Mouse (Mus musculus) intestine, embryonic 14.5 days (tissue): ENCODE results near the gene Msi2. TPM values are rescaled to one million over a fixed set of nuclear protein-coding genes. Genes with fewer than 3 reads are reported as not detected.
A peak's percentile ranks its signal among the peaks of the same experiment; 100 is the strongest.

Experiments used
- ATAC-seq: fragments of 200-750 bp; cut with Nextera tagmentation; replicated peaks from 2 replicates; pipeline ENCODE4 v1.8.0; 2017; ENCODE audit warnings: low read depth, moderate number of reproducible peaks, moderate TSS enrichment, moderate library complexity; ENCODE audit not compliant: low FRiP score, low TSS enrichment
- DNase-seq: peaks from one replicate; pipeline ENCODE4 v3.0.0-alpha.2; 2018; ENCODE audit warnings: low spot score
- H3K27ac ChIP-seq: fragments of 300-500 bp; sonication (generic); 2 replicates; pipeline ENCODE4 v1.5.1; 2014; ENCODE audit warnings: low read depth, mild to moderate bottlenecking, control low read depth
- H3K27me3 ChIP-seq: fragments of 300-500 bp; sonication (generic); replicated peaks from 2 replicates; pipeline ENCODE4 v1.6.1; 2014; ENCODE audit warnings: low read length, control low read depth; ENCODE audit not compliant: control insufficient read depth, insufficient read depth
- H3K36me3 ChIP-seq: fragments of 300-500 bp; sonication (generic); 2 replicates; pipeline ENCODE4 v1.6.1; 2014; ENCODE audit warnings: low read length, control low read depth; ENCODE audit not compliant: control insufficient read depth, insufficient read depth
- H3K4me1 ChIP-seq: fragments of 300-500 bp; sonication (generic); replicated peaks from 2 replicates; pipeline ENCODE4 v1.6.1; 2014; ENCODE audit warnings: low read length, control low read depth, mixed read lengths; ENCODE audit not compliant: control insufficient read depth, insufficient read depth
- H3K4me2 ChIP-seq: fragments of 300-500 bp; sonication (generic); 2 replicates; pipeline ENCODE4 v1.6.1; 2014; ENCODE audit warnings: low read length
- H3K4me3 ChIP-seq: fragments of 300-500 bp; sonication (generic); 2 replicates; pipeline ENCODE4 v1.5.1; 2014; ENCODE audit warnings: low read depth, low read length, control low read depth, mixed read lengths
- H3K9ac ChIP-seq: fragments of 300-500 bp; sonication (generic); 2 replicates; pipeline ENCODE4 v1.6.1; 2014; ENCODE audit warnings: mild to moderate bottlenecking, low read length
- H3K9me3 ChIP-seq: fragments of 300-500 bp; sonication (generic); 2 replicates; pipeline ENCODE4 v1.6.1; 2016; ENCODE audit warnings: low read length, control low read depth; ENCODE audit not compliant: control insufficient read depth
- WGBS: fragments of 180-500 bp; shearing (Covaris S2); extraction: QIAGEN DNeasy Blood & Tissue Kit; methylation state at CpG from one replicate; pipeline ENCODE4 v1.1.7; 2014; 5-methylcytosine and 5-hydroxymethylcytosine counted together
- polyA plus RNA-seq: library from polyadenylated mRNA; unstranded; fragments of >200 nt; fragmentation: Nextera tagmentation; extraction: Ambion mirVana; gene quantifications from 2 replicates; pipeline ENCODE4 v1.2.1, GENCODE M21; 2014

Msi2 gene
- polyA plus RNA-seq, 1 experiment from 2014 or later: 13.6 TPM

GRCm38 (mm10) chr11:88623671-88624070, 94.6 kb downstream of the Msi2 start:
- Histone ChIP-seq H3K4me1 (peaks cover 42% of the 10 kb centered on the region), H3K9ac (no peak overlapping the region), H3K4me3 (no peak overlapping the region), H3K4me2 (no peak overlapping the region), H3K9me3 (no peaks in the 10 kb centered on the region), H3K27ac (no peak overlapping the region), H3K27me3 (no peaks in the 10 kb centered on the region), H3K36me3 (no peaks in the 10 kb centered on the region)
- ATAC-seq (no peak), DNase-seq (no peak)
- WGBS: 73% methylated on average over 6 of the region's 6 CpGs

GRCm38 (mm10) chr11:88622496-88622895, 95.8 kb downstream of the Msi2 start:
- Histone ChIP-seq H3K4me3 (no peak overlapping the region), H3K4me2 (no peak overlapping the region), H3K36me3 (no peaks in the 10 kb centered on the region), H3K27ac (no peak overlapping the region), H3K9ac (no peak overlapping the region), H3K9me3 (no peaks in the 10 kb centered on the region), H3K27me3 (no peaks in the 10 kb centered on the region), H3K4me1 (peaks cover 54% of the 10 kb centered on the region)
- no peak for DNase-seq
- 44% methylated on average over 6 of the region's 6 CpGs for WGBS
- no peak for ATAC-seq

GRCm38 (mm10) chr11:88621789-88622188, 96.5 kb downstream of the Msi2 start:
- ATAC-seq (no peak), DNase-seq (no peak)
- Histone ChIP-seq H3K27ac (no peak overlapping the region), H3K27me3 (no peaks in the 10 kb centered on the region), H3K36me3 (no peaks in the 10 kb centered on the region), H3K9ac (no peak overlapping the region), H3K4me1 (peaks cover 55% of the 10 kb centered on the region), H3K4me3 (no peak overlapping the region), H3K9me3 (no peaks in the 10 kb centered on the region), H3K4me2 (no peak overlapping the region)
- WGBS: 66% methylated on average over 4 of the region's 4 CpGs

- H3K27me3 ChIP-seq: no peaks in the 10 kb centered on the region
- peaks cover 54% of the 10 kb centered on the region for H3K4me1 ChIP-seq
- ATAC-seq (0 out of 2 replicates have a peak, but pooled peaks have one; percentile 33), DNase-seq (no peak)
- no peak overlapping the region for H3K9ac ChIP-seq
- H3K9me3 ChIP-seq: no peaks in the 10 kb centered on the region
- no peak overlapping the region for H3K27ac ChIP-seq
- WGBS: 20% methylated on average over 15 of the region's 15 CpGs
- no peak overlapping the region for H3K4me2 ChIP-seq
- no peak overlapping the region for H3K4me3 ChIP-seq
- no peaks in the 10 kb centered on the region for H3K36me3 ChIP-seq
Measured at GRCm38 (mm10) chr11:88620158-88620973, 97.9 kb downstream of the Msi2 start.

- Histone ChIP-seq H3K27me3 (no peaks in the 10 kb centered on the region), H3K36me3 (no peaks in the 10 kb centered on the region), H3K9me3 (no peaks in the 10 kb centered on the region), H3K4me1 (peaks cover 56% of the 10 kb centered on the region), H3K9ac (no peak overlapping the region), H3K4me2 (no peak overlapping the region), H3K27ac (no peak overlapping the region), H3K4me3 (no peak overlapping the region)
- 61% methylated on average over 8 of the region's 9 CpGs for WGBS
- ATAC-seq: no peak
- DNase-seq: no peak
Measured at GRCm38 (mm10) chr11:88619468-88620157, 98.7 kb downstream of the Msi2 start.

- peaks cover 62% of the 10 kb centered on the region for H3K4me1 ChIP-seq
- H3K27me3 ChIP-seq: no peaks in the 10 kb centered on the region
- DNase-seq (no peak), ATAC-seq (no peak)
- H3K4me2 ChIP-seq: no peak overlapping the region
- 30% methylated on average over 9 of the region's 9 CpGs for WGBS
- no peaks in the 10 kb centered on the region for H3K36me3 ChIP-seq
- no peaks in the 10 kb centered on the region for H3K9me3 ChIP-seq
- H3K4me3 ChIP-seq: no peak overlapping the region
- H3K9ac ChIP-seq: no peak overlapping the region
- H3K27ac ChIP-seq: no peak overlapping the region
Measured at GRCm38 (mm10) chr11:88618732-88619309, 99.5 kb downstream of the Msi2 start.

GRCm38 (mm10) chr11:88618005-88618501, 100.3 kb downstream of the Msi2 start:
- no peak overlapping the region for H3K9ac ChIP-seq
- ATAC-seq: no peak
- H3K36me3 ChIP-seq: no peaks in the 10 kb centered on the region
- H3K4me3 ChIP-seq: no peak overlapping the region
- H3K4me1 ChIP-seq: peaks cover 64% of the 10 kb centered on the region
- H3K9me3 ChIP-seq: no peaks in the 10 kb centered on the region
- 0 out of 2 replicates have a peak overlapping the region, but pooled peaks have one; percentile 1 for H3K4me2 ChIP-seq
- H3K27ac ChIP-seq: no peak overlapping the region
- WGBS: 45% methylated on average over 16 of the region's 16 CpGs
- DNase-seq: no peak
- H3K27me3 ChIP-seq: no peaks in the 10 kb centered on the region

- Histone ChIP-seq H3K9ac (no peak overlapping the region), H3K4me1 (peaks cover 60% of the 10 kb centered on the region), H3K4me2 (no peak overlapping the region), H3K27me3 (no peaks in the 10 kb centered on the region), H3K36me3 (no peaks in the 10 kb centered on the region), H3K27ac (no peak overlapping the region), H3K4me3 (no peak overlapping the region), H3K9me3 (no peaks in the 10 kb centered on the region)
- ATAC-seq (no peak), DNase-seq (no peak)
- WGBS: 93% methylated on average over 11 of the region's 11 CpGs
Measured at GRCm38 (mm10) chr11:88617380-88617779, 100.9 kb downstream of the Msi2 start.
